Mouse (Mus musculus) MEL (cell line): ENCODE data around the gene Hpse2. TPM values are rescaled to one million over a fixed set of nuclear protein-coding genes. Genes with fewer than 3 reads are reported as not detected.

Source experiments
- DNase-seq: peaks from one replicate; pipeline ENCODE4 v3.0.0; 2011; ENCODE audit warnings: low read depth, low spot score
- H3K27ac ChIP-seq: 2 replicates; pipeline ENCODE4 v1.5.1; 2012; ENCODE audit warnings: low read depth, mild to moderate bottlenecking, control low read depth, low read length, moderate library complexity; ENCODE audit not compliant: control insufficient read depth
- H3K27me3 ChIP-seq, 2 experiments: fragments of 150-350 bp in 1 of 2; sonication (generic) in 1 of 2; 2 replicates each; pipeline ENCODE4 v1.6.1; 2012; ENCODE audit warnings: low read length in 2 of 2, mild to moderate bottlenecking in 2 of 2, improper control_type of control experiment in 1 of 2, moderate library complexity in 1 of 2; ENCODE audit not compliant: insufficient read depth in 2 of 2, control insufficient read depth in 1 of 2
- H3K36me3 ChIP-seq, 2 experiments: 2 replicates each; pipeline ENCODE4 v1.6.1; 2012 to 2014; ENCODE audit warnings: low read length in 2 of 2, improper control_type of control experiment in 1 of 2, inconsistent platforms in 1 of 2, mild to moderate bottlenecking in 1 of 2; ENCODE audit not compliant: insufficient read depth in 2 of 2, control insufficient read depth in 1 of 2
- H3K4me1 ChIP-seq, 2 experiments: fragments of 150-350 bp in 1 of 2; sonication (generic) in 1 of 2; 2 replicates each; pipeline ENCODE4 v1.6.1; 2012; ENCODE audit warnings: low read length in 2 of 2, improper control_type of control experiment in 1 of 2, mild to moderate bottlenecking in 1 of 2; ENCODE audit not compliant: insufficient read depth in 2 of 2, control insufficient read depth in 1 of 2
- H3K4me3 ChIP-seq, 2 experiments: fragments of 150-350 bp in 1 of 2; sonication (generic) in 1 of 2; 2 replicates each; pipeline ENCODE4 v1.5.1; 2012; ENCODE audit warnings: low read depth in 2 of 2, low read length in 2 of 2, mild to moderate bottlenecking in 2 of 2, moderate library complexity in 2 of 2, control low read depth in 1 of 2, improper control_type of control experiment in 1 of 2; ENCODE audit not compliant: control insufficient read depth in 1 of 2, insufficient read depth in 1 of 2
- H3K79me2 ChIP-seq: 2 replicates; pipeline ENCODE4 v1.6.1; 2012; ENCODE audit warnings: mild to moderate bottlenecking, low read length, moderate library complexity; ENCODE audit not compliant: control insufficient read depth, poor library complexity, insufficient read depth
- H3K9ac ChIP-seq: 2 replicates; pipeline ENCODE4 v1.6.1; 2012; ENCODE audit warnings: low read depth, mild to moderate bottlenecking, control low read depth, low read length, moderate library complexity; ENCODE audit not compliant: control insufficient read depth, poor library complexity, severe bottlenecking
- H3K9me3 ChIP-seq: fragments of 150-350 bp; sonication (generic); replicated peaks from 2 replicates; pipeline ENCODE4 v1.6.1; 2012; ENCODE audit warnings: mild to moderate bottlenecking, low read length, improper control_type of control experiment, moderate library complexity; ENCODE audit not compliant: insufficient read depth
- BHLHE40 ChIP-seq: IDR thresholded peaks from 2 replicates; pipeline ENCODE4 v1.6.1; 2012; ENCODE audit warnings: low read depth, mild to moderate bottlenecking, inconsistent platforms, low read length, improper control_type of control experiment, borderline replicate concordance
- CTCF ChIP-seq, 3 experiments: IDR thresholded peaks in 2 of 3; conservative IDR thresholded peaks in 1 of 3; 2 replicates each; pipeline ENCODE4 v1.5.1; 2011 to 2012; ENCODE audit warnings: low read length in 3 of 3, low read depth in 2 of 3, mild to moderate bottlenecking in 2 of 3, improper control_type of control experiment in 1 of 3, inconsistent platforms in 1 of 3, mixed read lengths in 1 of 3, moderate library complexity in 1 of 3; ENCODE audit not compliant: control insufficient read depth in 1 of 3, insufficient read depth in 1 of 3, poor library complexity in 1 of 3, severe bottlenecking in 1 of 3
- E2F4 ChIP-seq: IDR thresholded peaks from 2 replicates; pipeline ENCODE4 v1.6.1; 2011; ENCODE audit warnings: low read depth, low read length, improper control_type of control experiment, borderline replicate concordance
- ELF1 ChIP-seq: IDR thresholded peaks from 2 replicates; pipeline ENCODE4 v1.6.1; 2014; ENCODE audit warnings: low read depth, mild to moderate bottlenecking, inconsistent platforms, low read length, improper control_type of control experiment, moderate library complexity
- EP300 ChIP-seq, 2 experiments: IDR thresholded peaks; 2 replicates each; pipeline ENCODE4 v1.6.1; 2011; ENCODE audit warnings: improper control_type of control experiment in 2 of 2, low read length in 2 of 2, low read depth in 1 of 2, mild to moderate bottlenecking in 1 of 2
- ETS1 ChIP-seq: IDR thresholded peaks from 2 replicates; pipeline ENCODE4 v1.6.1; 2012; ENCODE audit warnings: low read depth, mild to moderate bottlenecking, inconsistent platforms, low read length, improper control_type of control experiment, moderate library complexity
- GABPA ChIP-seq: IDR thresholded peaks from 2 replicates; pipeline ENCODE4 v1.6.1; 2012; ENCODE audit warnings: low read depth, mild to moderate bottlenecking, inconsistent platforms, low read length, improper control_type of control experiment, moderate library complexity
- GATA1 ChIP-seq: IDR thresholded peaks from 2 replicates; pipeline ENCODE4 v1.6.1; 2011; ENCODE audit warnings: low read depth, low read length, improper control_type of control experiment
- JUND ChIP-seq: IDR thresholded peaks from 2 replicates; pipeline ENCODE4 v1.6.1; 2011; ENCODE audit warnings: low read depth, mild to moderate bottlenecking, improper control_type of control experiment, low read length
- MAFK ChIP-seq: IDR thresholded peaks from 2 replicates; pipeline ENCODE4 v1.6.1; 2011; ENCODE audit warnings: low read depth, mild to moderate bottlenecking, low read length, improper control_type of control experiment, borderline replicate concordance
- MAX ChIP-seq: IDR thresholded peaks from 2 replicates; pipeline ENCODE4 v1.6.1; 2011; ENCODE audit warnings: low read length, improper control_type of control experiment
- MAZ ChIP-seq: IDR thresholded peaks from 2 replicates; pipeline ENCODE4 v1.6.1; 2012; ENCODE audit warnings: low read depth, mild to moderate bottlenecking, inconsistent platforms, low read length, improper control_type of control experiment
- MXI1 ChIP-seq: IDR thresholded peaks from 2 replicates; pipeline ENCODE4 v1.6.1; 2011; ENCODE audit warnings: mild to moderate bottlenecking, low read depth, low read length, improper control_type of control experiment
- MYB ChIP-seq: IDR thresholded peaks from 2 replicates; pipeline ENCODE4 v1.6.1; 2011; ENCODE audit warnings: mild to moderate bottlenecking, low read depth, low read length, improper control_type of control experiment
- MYC ChIP-seq: IDR thresholded peaks from 2 replicates; pipeline ENCODE4 v1.6.1; 2011; ENCODE audit warnings: low read depth, mild to moderate bottlenecking, low read length, improper control_type of control experiment, moderate library complexity
- POLR2A ChIP-seq, 2 experiments: IDR thresholded peaks; 2 replicates each; pipeline ENCODE4 v1.6.1; 2011 to 2012; ENCODE audit warnings: low read length in 2 of 2, mild to moderate bottlenecking in 2 of 2, control low read depth in 1 of 2, improper control_type of control experiment in 1 of 2, low read depth in 1 of 2, moderate library complexity in 1 of 2; ENCODE audit not compliant: control insufficient read depth in 1 of 2, insufficient read depth in 1 of 2, poor library complexity in 1 of 2
- RAD21 ChIP-seq: IDR thresholded peaks from 2 replicates; pipeline ENCODE4 v1.6.1; 2011; ENCODE audit warnings: mild to moderate bottlenecking, low read depth, low read length, improper control_type of control experiment
- RCOR1 ChIP-seq: IDR thresholded peaks from 2 replicates; pipeline ENCODE4 v1.6.1; 2012; ENCODE audit warnings: low read depth, mild to moderate bottlenecking, inconsistent platforms, low read length, improper control_type of control experiment
- SIN3A ChIP-seq: IDR thresholded peaks from 2 replicates; pipeline ENCODE4 v1.6.1; 2012; ENCODE audit warnings: low read length, improper control_type of control experiment, inconsistent platforms
- SMC3 ChIP-seq: IDR thresholded peaks from 2 replicates; pipeline ENCODE4 v1.6.1; 2011; ENCODE audit warnings: low read depth, low read length, improper control_type of control experiment
- TAL1 ChIP-seq: IDR thresholded peaks from 2 replicates; pipeline ENCODE4 v1.6.1; 2012; ENCODE audit warnings: mild to moderate bottlenecking, inconsistent platforms, low read length, moderate library complexity, mixed read lengths
- TBP ChIP-seq: IDR thresholded peaks from 2 replicates; pipeline ENCODE4 v1.8.0; 2011; ENCODE audit warnings: low read depth, low read length, improper control_type of control experiment
- TCF12 ChIP-seq: IDR thresholded peaks from 2 replicates; pipeline ENCODE4 v1.6.1; 2014; ENCODE audit warnings: low read depth, mild to moderate bottlenecking, inconsistent platforms, low read length, improper control_type of control experiment, moderate library complexity
- USF2 ChIP-seq, 2 experiments: IDR thresholded peaks; 2 replicates each; pipeline ENCODE4 v1.6.1; 2011 to 2012; ENCODE audit warnings: improper control_type of control experiment in 2 of 2, low read length in 2 of 2, borderline replicate concordance in 1 of 2, inconsistent platforms in 1 of 2, low read depth in 1 of 2, mild to moderate bottlenecking in 1 of 2; ENCODE audit not compliant: insufficient read depth in 1 of 2
- ZC3H11A ChIP-seq: IDR thresholded peaks from 2 replicates; pipeline ENCODE4 v1.6.1; 2012; ENCODE audit warnings: low read depth, mild to moderate bottlenecking, inconsistent platforms, low read length, improper control_type of control experiment
- ZMIZ1 ChIP-seq: IDR thresholded peaks from 2 replicates; pipeline ENCODE4 v1.6.1; 2012; ENCODE audit warnings: low read depth, mild to moderate bottlenecking, inconsistent platforms, low read length, improper control_type of control experiment, moderate library complexity
- ZNF384 ChIP-seq: IDR thresholded peaks from 2 replicates; pipeline ENCODE4 v1.6.1; 2012; ENCODE audit warnings: low read depth, mild to moderate bottlenecking, inconsistent platforms, low read length, improper control_type of control experiment
- polyA plus RNA-seq, 2 experiments: library from polyadenylated mRNA; stranded (reverse) in 1 of 2; unstranded in 1 of 2; fragments of >175 nt in 1 of 2; fragments of >200 nt in 1 of 2; gene quantifications; 2 replicates each; pipeline versions ENCODE4 v1.2.1 to v1.2.4; 2012; ENCODE audit warnings: low replicate concordance in 2 of 2, low read depth in 1 of 2; ENCODE audit not compliant: insufficient read length in 2 of 2, insufficient read depth in 1 of 2, missing spikeins in 1 of 2
- total RNA-seq: library from RNA; depleted of rRNA; stranded (reverse); fragments of 300-350 nt; gene quantifications from 2 replicates; pipeline ENCODE4 v1.2.3, GENCODE M21; 2012

The Hpse2 gene
- total and polyA plus RNA-seq, 3 experiments, result not detected

DNA sequence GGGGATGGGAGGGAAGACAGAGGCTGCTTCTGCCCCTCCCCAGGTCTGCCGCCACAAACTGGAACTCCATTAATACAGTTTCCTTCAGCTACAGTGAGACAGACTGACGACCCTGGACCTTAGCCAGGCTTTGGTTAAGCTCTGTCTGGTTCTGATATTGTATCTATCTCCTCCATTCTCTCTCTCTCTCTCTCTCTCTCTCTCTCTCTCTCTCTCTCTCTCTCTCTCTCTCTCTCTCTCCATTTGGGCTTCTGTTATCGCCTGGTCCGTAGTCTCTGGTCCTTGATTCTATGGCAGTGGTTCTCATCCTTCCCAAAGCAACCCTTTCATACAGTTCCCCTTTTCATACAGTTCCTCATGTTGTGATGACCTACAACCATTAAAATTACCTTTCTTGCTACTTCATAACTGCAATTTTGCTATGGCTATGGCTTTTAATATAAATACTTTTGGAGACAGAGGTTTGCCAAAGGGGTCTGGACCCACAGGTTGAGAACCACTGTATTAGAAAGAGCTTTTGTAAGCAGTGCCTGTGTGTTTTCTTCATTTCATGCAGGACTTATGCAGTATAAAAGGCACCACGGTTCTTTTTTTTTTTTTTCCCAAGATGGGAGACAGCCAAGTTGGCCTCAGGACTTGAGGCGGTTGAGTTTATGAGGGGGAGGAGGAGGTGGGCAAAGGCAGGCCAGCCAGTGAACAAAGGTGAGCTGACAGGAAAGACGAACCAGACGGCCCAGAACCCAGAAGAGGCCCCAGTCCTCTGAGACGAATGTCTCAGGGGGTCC is 642.9 kb downstream of the Hpse2 start (continued):
- TF ChIP-seq SMC3, result no peak
- TF ChIP-seq POLR2A (IDR thresholded peaks at IDR 0.05; ENCODE audit: control insufficient read depth in 1 of 2, insufficient read depth in 1 of 2, low read depth in 1 of 2, low read length in 2 of 2, poor library complexity in 1 of 2), result no peak
- TF ChIP-seq TBP, result peak; percentile 55; the same call in 1 of the 2 replicates
- 0 out of 2 replicates have a peak, but pooled peaks have one; percentile 7 for TF ChIP-seq ZMIZ1
- TF ChIP-seq, all 39 proteins: peak for 20

DNA sequence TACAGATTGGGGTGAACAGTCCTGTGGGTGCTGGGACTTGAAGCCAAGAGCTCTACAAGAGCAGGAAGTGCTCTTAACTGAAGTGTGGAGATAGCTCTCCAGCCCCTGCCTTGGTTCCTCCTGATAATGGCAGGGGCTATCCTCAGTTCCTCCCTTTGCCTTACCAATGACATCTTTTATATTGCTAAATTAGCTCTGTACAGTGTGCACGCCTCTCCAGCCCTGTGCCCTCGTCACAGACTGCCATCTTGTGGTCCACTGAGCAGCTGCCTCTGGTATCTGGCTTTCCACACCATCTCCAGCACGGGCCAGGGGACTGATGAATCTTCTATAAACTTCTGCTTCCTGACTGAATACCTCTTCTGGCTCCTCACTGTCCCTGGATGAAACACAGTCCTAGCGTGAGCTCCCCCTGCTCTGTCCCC is 644.0 kb downstream of the Hpse2 start:
- peaks cover 20 to 50% of the 10 kb centered on the region in 2 experiments for H3K4me1 ChIP-seq
- H3K79me2 ChIP-seq, result no peaks in the 10 kb centered on the region
- H3K27me3 ChIP-seq, result no peaks in the 10 kb centered on the region
- H3K36me3 ChIP-seq, result peaks cover 0 to 35% of the 10 kb centered on the region in 2 experiments; a peak in 2 of 4 replicates
- DNase-seq, result peak; percentile 95
- peak overlapping the region; percentile 30 to 50 for H3K4me3 ChIP-seq
- H3K9me3 ChIP-seq, result no peaks in the 10 kb centered on the region
- H3K9ac ChIP-seq, result peak overlapping the region; percentile 60
- peak; percentile 85; the same call in 1 of the 2 replicates for TF ChIP-seq BHLHE40
- no peak for TF ChIP-seq USF2 (IDR thresholded peaks at IDR 0.05; ENCODE audit: borderline replicate concordance in 1 of 2, insufficient read depth in 1 of 2, low read depth in 1 of 2, low read length in 2 of 2)
- peak; percentile 70 for TF ChIP-seq ZC3H11A
- TF ChIP-seq RAD21, result peak; percentile 90
- TF ChIP-seq ZNF384, result no peak
- peak; percentile 49 for TF ChIP-seq MYC
- no peak for TF ChIP-seq RCOR1
- peak; percentile 59; the same call in 1 of the 2 replicates for TF ChIP-seq ETS1
- TF ChIP-seq SIN3A, result peak; percentile 70
- TF ChIP-seq TBP, result no peak
- 0 out of 2 replicates have a peak, but pooled peaks have one; percentile 29 for TF ChIP-seq ZMIZ1
- peak; percentile 68 for TF ChIP-seq ELF1
- TF ChIP-seq GABPA, result no peak
- peak; percentile 72 for TF ChIP-seq TCF12
- TF ChIP-seq MYB, result 0 out of 2 replicates have a peak, but pooled peaks have one; percentile 26
- TF ChIP-seq MXI1, result peak; percentile 69
- peak; percentile 82 for TF ChIP-seq SMC3
- TF ChIP-seq MAX, result no peak; the same call in none of the 2 replicates
- no peak for TF ChIP-seq MAZ
- TF ChIP-seq TAL1, result peak; percentile 70
- peak; percentile 63 to 91 (median 83) for TF ChIP-seq CTCF (IDR thresholded peaks at IDR 0.05 in 2 of 3, conservative IDR thresholded peaks at IDR 0.05 in 1 of 3; ENCODE audit: control insufficient read depth in 1 of 3, insufficient read depth in 1 of 3, low read depth in 2 of 3, low read length in 3 of 3, poor library complexity in 1 of 3, severe bottlenecking in 1 of 3)
- TF ChIP-seq MAFK, result no peak
- TF ChIP-seq JUND, result no peak
- TF ChIP-seq E2F4, result no peak
- TF ChIP-seq EP300 (IDR thresholded peaks at IDR 0.05; ENCODE audit: low read depth in 1 of 2, low read length in 2 of 2), result peak; percentile 79 to 83
- TF ChIP-seq GATA1, result peak; percentile 76
- H3K27ac ChIP-seq, result peak overlapping the region; percentile 78
